Mouse (Mus musculus) kidney, adult 9 months (tissue): Measurements from ENCODE around the gene Ttll8.
A peak's percentile ranks its signal among the peaks of the same experiment; 100 is the strongest.

Source experiments
- DNase-seq: peaks from one replicate; pipeline ENCODE4 v3.0.0; 2022

Ttll8 gene

GRCm38 (mm10) chr15:88859206-88859970, 94.8 kb downstream of the Ttll8 start:
- DNase-seq: no peak

GRCm38 (mm10) chr15:88858707-88859106, 95.5 kb downstream of the Ttll8 start:
- DNase-seq: no peak

- DNase-seq: peak; percentile 65
Observed at GRCm38 (mm10) chr15:88858141-88858541, 96.1 kb downstream of the Ttll8 start.

DNA sequence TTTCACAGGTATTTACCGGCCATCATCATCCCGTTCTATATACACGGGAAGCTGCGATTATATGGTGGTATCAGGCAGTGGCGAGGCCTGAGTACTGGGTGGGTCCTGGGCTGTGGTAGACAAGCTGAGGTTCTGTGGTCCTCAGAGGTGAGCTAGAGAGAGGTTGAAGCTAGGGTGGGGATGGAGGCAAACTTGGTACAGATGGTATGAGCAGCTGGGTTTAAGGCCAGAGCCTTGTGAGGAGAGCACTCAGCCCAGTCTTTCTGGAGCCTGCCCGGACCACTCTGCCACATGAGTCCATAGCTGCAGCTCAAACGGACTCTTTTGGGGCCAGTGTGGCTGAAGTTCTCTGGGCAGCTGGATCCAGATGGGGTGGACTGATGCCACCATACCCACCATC, 96.9 kb downstream of the Ttll8 start:
- no peak for DNase-seq

- DNase-seq: no peak
Observed at GRCm38 (mm10) chr15:88856613-88857012, 97.6 kb downstream of the Ttll8 start.

DNA sequence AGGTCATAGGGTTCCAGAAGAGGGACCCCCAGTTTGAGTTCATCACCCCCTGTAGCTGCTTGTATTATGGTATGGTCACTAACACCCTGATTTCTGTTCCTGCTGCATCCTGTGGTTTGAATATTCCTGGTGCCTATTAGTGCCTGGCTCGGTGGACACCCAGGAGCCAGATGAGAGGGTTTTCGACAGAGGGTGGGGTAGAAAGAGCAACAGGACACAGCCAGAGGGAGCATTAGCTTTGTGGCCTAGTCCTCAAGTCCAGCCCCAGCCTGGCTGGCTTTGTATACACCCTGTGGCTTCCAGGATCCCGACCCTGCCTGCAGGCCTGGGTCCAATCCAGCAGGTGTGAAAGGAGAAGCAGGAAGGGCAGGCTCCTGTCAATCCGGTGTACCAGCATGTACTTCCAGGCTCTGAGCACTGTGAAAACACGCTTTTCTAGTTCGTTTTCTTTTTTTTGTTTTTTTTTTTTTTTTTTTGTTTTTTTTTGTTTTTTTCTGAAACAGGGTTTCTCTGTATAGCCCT, 98.3 kb downstream of the Ttll8 start:
- DNase-seq: no peak

DNA sequence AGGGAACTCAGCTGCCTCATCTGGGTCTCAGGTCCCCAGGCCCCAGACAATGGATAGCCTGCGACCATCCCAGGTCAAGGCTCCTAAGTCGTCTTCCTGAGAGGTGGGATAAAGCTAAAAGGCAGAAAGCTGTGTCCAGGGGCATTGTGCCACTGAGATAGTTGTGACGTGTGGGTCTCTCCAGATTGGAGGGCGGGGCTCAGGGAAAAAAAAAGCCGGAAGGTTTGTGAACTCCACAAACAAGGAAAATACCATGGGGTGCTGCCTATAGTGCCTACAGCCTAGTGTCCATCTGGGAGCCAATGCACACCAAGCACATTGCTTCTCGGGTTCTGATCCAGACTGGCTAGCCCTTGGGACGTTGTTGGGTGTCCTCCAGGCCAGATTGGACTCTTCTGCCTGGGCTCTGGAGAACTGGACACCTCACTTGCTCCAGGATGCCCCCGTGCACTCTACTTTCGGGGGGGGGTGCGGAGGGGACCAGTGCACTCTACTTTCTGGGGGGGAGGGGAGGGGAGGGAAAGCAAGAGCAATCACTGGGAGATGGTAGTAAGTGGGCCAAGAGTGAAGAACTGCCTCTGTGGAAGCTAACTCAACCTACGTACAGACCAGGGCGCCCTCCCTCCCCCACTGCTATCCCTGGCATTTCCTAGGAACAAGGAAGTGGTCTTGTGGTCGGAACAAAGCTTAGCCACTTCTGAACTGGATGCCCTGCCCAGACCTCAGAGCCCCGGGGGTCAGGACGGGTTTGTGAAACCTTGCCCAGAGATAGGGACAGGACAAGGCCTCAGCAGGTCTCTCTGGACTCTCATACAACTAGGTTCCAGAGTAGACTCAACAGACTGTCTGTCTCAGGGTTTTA, 99.0 kb downstream of the Ttll8 start:
- peak; percentile 65 for DNase-seq

- DNase-seq: peak; percentile 95
Observed at GRCm38 (mm10) chr15:88854119-88854968, 99.9 kb downstream of the Ttll8 start.

DNA sequence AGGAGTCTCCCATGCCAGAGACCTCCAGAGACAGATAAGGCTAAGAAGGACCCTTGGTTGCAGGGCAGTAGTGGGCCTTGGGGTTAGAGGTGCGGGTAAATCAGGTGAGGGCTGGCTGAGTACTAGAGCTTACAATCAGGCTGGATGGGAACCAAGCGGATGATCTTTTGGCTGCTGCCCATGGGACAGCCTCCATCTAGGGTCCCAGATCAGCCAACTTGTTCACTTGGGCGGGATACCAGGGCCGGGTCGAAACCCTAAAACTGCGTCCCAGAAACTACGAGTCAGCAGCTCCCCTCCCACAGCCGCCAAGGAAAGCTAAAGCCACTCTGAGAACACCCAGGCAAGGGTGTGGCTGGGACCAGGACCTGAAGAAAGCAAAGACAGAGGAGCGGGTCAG, 101.1 kb downstream of the Ttll8 start:
- DNase-seq: peak; percentile 52

GRCm38 (mm10) chr15:88851507-88852149, 102.6 kb downstream of the Ttll8 start:
- DNase-seq: peak; percentile 90

GRCm38 (mm10) chr15:88851076-88851475, 103.1 kb downstream of the Ttll8 start:
- peak; percentile 85 for DNase-seq

DNA sequence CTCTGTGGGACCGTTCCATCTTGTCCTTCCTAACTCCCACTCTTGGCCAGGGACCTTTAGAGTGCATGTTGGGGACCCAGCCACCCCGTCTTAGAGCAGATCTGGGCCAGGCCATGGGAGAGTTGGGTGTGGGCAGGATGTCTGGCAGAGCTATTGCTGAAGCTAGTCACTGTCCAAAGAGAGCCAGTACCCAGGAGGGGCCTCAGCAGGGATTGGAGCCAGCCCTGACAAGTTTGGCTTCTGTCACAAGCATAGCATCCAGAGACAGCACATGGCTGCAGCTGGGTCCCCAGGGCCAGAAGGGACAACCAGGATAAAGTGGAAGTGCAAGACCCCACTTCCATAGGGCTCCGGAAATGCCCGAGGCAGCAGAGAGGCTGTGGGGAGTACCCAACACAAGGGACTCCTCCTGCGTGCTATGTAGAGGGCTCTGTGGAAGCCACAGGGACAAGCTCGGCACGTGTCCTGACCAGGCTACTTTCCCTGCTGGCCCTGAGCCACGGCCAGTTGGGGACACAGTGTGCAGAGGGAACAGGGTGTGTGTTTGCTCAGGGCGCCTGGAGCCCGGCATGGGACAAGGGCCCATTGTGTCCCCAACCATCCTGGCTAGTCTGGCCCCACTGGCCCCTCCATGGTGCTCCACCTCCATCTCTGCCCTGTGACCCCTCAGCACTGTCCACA, 103.9 kb downstream of the Ttll8 start:
- DNase-seq: peak; percentile 97

- no peak for DNase-seq
Observed at GRCm38 (mm10) chr15:88849621-88850020, 104.6 kb downstream of the Ttll8 start.

GRCm38 (mm10) chr15:88848661-88849060, 105.6 kb downstream of the Ttll8 start:
- no peak for DNase-seq

GRCm38 (mm10) chr15:88844966-88845365, 109.3 kb downstream of the Ttll8 start:
- DNase-seq: no peak

GRCm38 (mm10) chr15:88843486-88844097, 110.6 kb downstream of the Ttll8 start:
- no peak for DNase-seq

DNA sequence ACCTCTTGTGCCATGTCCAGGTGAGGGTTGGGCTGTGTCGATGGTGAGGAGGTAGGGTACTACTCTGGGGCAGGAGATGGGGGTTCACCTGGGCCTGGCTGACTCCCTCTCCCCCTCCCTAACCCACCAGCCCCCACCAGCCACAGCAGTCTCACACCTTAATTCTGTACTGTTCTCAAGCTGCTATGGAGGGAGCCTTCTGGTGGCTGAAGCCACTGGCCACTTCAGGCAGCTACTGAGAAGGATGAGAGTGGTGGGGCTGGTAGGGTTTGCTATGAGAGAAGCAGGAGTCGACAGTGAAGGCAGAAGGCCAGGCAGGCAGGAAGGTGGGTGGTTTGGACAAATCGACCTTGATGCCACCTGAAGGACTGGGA, 111.9 kb downstream of the Ttll8 start:
- no peak for DNase-seq

DNA sequence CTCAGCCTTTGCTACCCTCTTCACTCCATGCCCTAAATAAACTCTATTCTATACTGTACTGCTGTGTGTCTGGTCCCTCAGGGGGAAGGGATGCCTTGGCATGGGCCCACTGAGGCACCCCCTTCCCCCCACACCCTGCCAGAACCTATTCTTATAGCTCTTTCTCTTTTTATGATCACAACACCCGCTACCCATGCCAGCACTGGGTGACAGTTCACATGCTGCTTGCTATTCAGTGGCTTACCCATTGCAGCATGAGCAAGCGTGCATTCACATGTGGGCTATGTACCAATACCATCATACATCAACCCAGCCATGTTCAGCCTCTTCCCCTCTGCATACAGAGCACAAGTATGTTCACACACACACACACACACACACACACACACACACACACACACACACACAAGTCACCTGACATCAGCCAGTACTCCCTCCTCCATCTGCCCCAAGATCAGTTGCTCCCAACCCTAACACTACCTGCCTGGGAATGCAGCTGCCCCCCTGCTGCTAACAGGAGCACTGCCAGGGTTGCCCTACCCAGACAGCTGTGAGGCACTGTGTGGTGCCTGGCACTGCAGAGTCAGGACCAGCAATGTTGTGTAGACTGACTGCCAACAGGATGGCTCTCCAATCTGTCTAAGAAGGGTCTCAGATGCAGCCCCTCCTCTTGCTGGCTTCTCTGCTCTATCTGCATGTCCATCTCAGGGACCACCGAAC, 112.5 kb downstream of the Ttll8 start:
- no peak for DNase-seq

- DNase-seq: no peak
Observed at GRCm38 (mm10) chr15:88841160-88841559, 113.1 kb downstream of the Ttll8 start.
